8 mouse cellular contexts compared by ENCODE assay signal in genomic region chr4:107828727-107829218, GRCm38 (mm10). TPM values are rescaled to one million over a fixed set of nuclear protein-coding genes. Genes with fewer than 3 reads are reported as not detected.
DNase-seq lines count a peak whose midpoint lies in the region; ATAC-seq and TF ChIP-seq lines count a peak whose summit lies in the region.

No protein-coding gene starts in this region.

- DNase-seq in layer of hippocampus, adult 2 months (ENCODE audit: low spot score in 2 of 2): peak; percentile 49 to 72
- DNase-seq in layer of hippocampus, adult 9-10 months (ENCODE audit: low spot score): no peak
- DNase-seq in embryonic facial prominence, embryonic 11.5 days (ENCODE audit: low spot score): peak; percentile 8
- peak; percentile 44 for DNase-seq in hindbrain, embryonic 14.5 days (ENCODE audit: low spot score)
- DNase-seq in ovary, postnatal 14 days (ENCODE audit: low spot score): no peak
- DNase-seq in heart, adult 8-10 months (ENCODE audit: low spot score): no peak
- no peak for DNase-seq in lung, adult 2 months

- no peak overlapping the region for H3K4me2 ChIP-seq in embryonic facial prominence, embryonic 11.5 days (ENCODE audit: low read depth, low read length)
- peak overlapping the region; percentile 13 for H3K4me2 ChIP-seq in hindbrain, embryonic 14.5 days (replicated peaks)
- peak overlapping the region; percentile 29; the same call in 1 of the 2 replicates for H3K4me2 ChIP-seq in midbrain, embryonic 16.5 days (ENCODE audit: low read length)

- no peaks in the 10 kb centered on the region for H3K9me3 ChIP-seq in embryonic facial prominence, embryonic 11.5 days (replicated peaks; ENCODE audit: control insufficient read depth, low read length)
- H3K9me3 ChIP-seq in hindbrain, embryonic 14.5 days (ENCODE audit: control insufficient read depth, low read length): no peaks in the 10 kb centered on the region
- H3K9me3 ChIP-seq in midbrain, embryonic 16.5 days (replicated peaks; ENCODE audit: control insufficient read depth, low read length, poor library complexity, severe bottlenecking): no peaks in the 10 kb centered on the region

- H3K36me3 ChIP-seq in embryonic facial prominence, embryonic 11.5 days (replicated peaks; ENCODE audit: control insufficient read depth, insufficient read depth, low read depth, low read length): no peaks in the 10 kb centered on the region
- H3K36me3 ChIP-seq in hindbrain, embryonic 14.5 days (replicated peaks; ENCODE audit: control insufficient read depth, insufficient read depth): no peaks in the 10 kb centered on the region
- H3K36me3 ChIP-seq in midbrain, embryonic 16.5 days (ENCODE audit: control insufficient read depth, insufficient read depth, low read length): no peaks in the 10 kb centered on the region

- TF ChIP-seq POLR2A in lung, adult 2 months (IDR thresholded peaks at IDR 0.05; ENCODE audit: borderline replicate concordance, extremely low read depth, low read depth, low read length): no peak

- peak overlapping the region; percentile 79 for H3K27ac ChIP-seq in layer of hippocampus, adult 2 months
- H3K27ac ChIP-seq in embryonic facial prominence, embryonic 11.5 days (replicated peaks; ENCODE audit: low read depth, low read length): no peak overlapping the region
- peak overlapping the region; percentile 56 for H3K27ac ChIP-seq in hindbrain, embryonic 14.5 days
- peak overlapping the region; percentile 79 for H3K27ac ChIP-seq in midbrain, embryonic 16.5 days (ENCODE audit: low read length)

- no peak for TF ChIP-seq CTCF in layer of hippocampus, adult 2 months (conservative IDR thresholded peaks at IDR 0.05)
- no peak for TF ChIP-seq CTCF in lung, adult 2 months (IDR thresholded peaks at IDR 0.05; ENCODE audit: insufficient read depth, low read length)

- WGBS in embryonic facial prominence, embryonic 11.5 days: 33% methylated on average over 10 of the region's 10 CpGs
- WGBS in hindbrain, embryonic 14.5 days: 7% methylated on average over 10 of the region's 10 CpGs
- WGBS in midbrain, embryonic 16.5 days: 11% methylated on average over 10 of the region's 10 CpGs
- 35% methylated on average over 10 of the region's 10 CpGs for WGBS in lung, adult 2 months

- H3K4me3 ChIP-seq in layer of hippocampus, adult 2 months: no peak overlapping the region
- H3K4me3 ChIP-seq in embryonic facial prominence, embryonic 11.5 days (ENCODE audit: low read depth, low read length): no peak overlapping the region
- no peak overlapping the region for H3K4me3 ChIP-seq in hindbrain, embryonic 14.5 days (replicated peaks; ENCODE audit: low read length)
- H3K4me3 ChIP-seq in midbrain, embryonic 16.5 days (ENCODE audit: low read depth, low read length): no peak overlapping the region
- H3K4me3 ChIP-seq in lung, adult 2 months (replicated peaks; ENCODE audit: extremely low read depth, low read depth, low read length): no peak overlapping the region

- ATAC-seq in embryonic facial prominence, embryonic 11.5 days (replicated peaks; ENCODE audit: insufficient number of reproducible peaks, low FRiP score, low TSS enrichment, low read depth): peak; percentile 34; the same call in 1 of the 2 replicates
- peak; percentile 73 for ATAC-seq in hindbrain, embryonic 14.5 days (ENCODE audit: low FRiP score)
- peak; percentile 62 for ATAC-seq in midbrain, embryonic 16.5 days

- H3K27me3 ChIP-seq in embryonic facial prominence, embryonic 11.5 days (ENCODE audit: control insufficient read depth, insufficient read depth, low read length): no peaks in the 10 kb centered on the region
- no peaks in the 10 kb centered on the region for H3K27me3 ChIP-seq in hindbrain, embryonic 14.5 days (ENCODE audit: control insufficient read depth, insufficient read depth, low read length)
- H3K27me3 ChIP-seq in midbrain, embryonic 16.5 days (ENCODE audit: control insufficient read depth, insufficient read depth, low read depth, low read length): no peaks in the 10 kb centered on the region

- 0 out of 2 replicates have a peak, but pooled peaks cover 2% of the 10 kb centered on the region for H3K4me1 ChIP-seq in embryonic facial prominence, embryonic 11.5 days (ENCODE audit: control insufficient read depth, insufficient read depth, low read length)
- H3K4me1 ChIP-seq in hindbrain, embryonic 14.5 days (replicated peaks; ENCODE audit: control insufficient read depth, insufficient read depth, low read length): peaks cover 91% of the 10 kb centered on the region
- H3K4me1 ChIP-seq in midbrain, embryonic 16.5 days (ENCODE audit: control insufficient read depth, insufficient read depth, low read length): peaks cover 89% of the 10 kb centered on the region
- no peaks in the 10 kb centered on the region for H3K4me1 ChIP-seq in lung, adult 2 months (ENCODE audit: control insufficient read depth, insufficient read depth, low read length)

- no peak overlapping the region for H3K9ac ChIP-seq in embryonic facial prominence, embryonic 11.5 days (replicated peaks; ENCODE audit: low read length)
- H3K9ac ChIP-seq in hindbrain, embryonic 14.5 days: peak overlapping the region; percentile 46
- peak overlapping the region; percentile 51 for H3K9ac ChIP-seq in midbrain, embryonic 16.5 days (ENCODE audit: low read depth, low read length)

RNA-seq across cellular contexts. Expression of gene Lrp8, which starts 26.7 kb away (rescaled TPM):
- total RNA-seq in layer of hippocampus, adult 2 months (2021): 10 to 100 TPM; 84.3 to 98.5 TPM
- 4.5 and 5.0 TPM in 2 replicates for polyA plus RNA-seq in embryonic facial prominence, embryonic 11.5 days (2014; fragmentation: Nextera tagmentation; extraction: Ambion mirVana)
- 62.2 and 69.5 TPM in 2 replicates for polyA plus RNA-seq in hindbrain, embryonic 14.5 days (2014; fragmentation: Nextera tagmentation; extraction: Ambion mirVana)
- 44.4 and 56.0 TPM in 2 replicates for polyA plus RNA-seq in midbrain, embryonic 16.5 days (2015; fragmentation: Nextera tagmentation; extraction: Ambion mirVana)
- total RNA-seq in heart, adult 8-10 months (2022): 1 to 10 TPM in 2 of 4 experiments, under 1 TPM in 2; 0.41 to 1.3 (median 1.1) TPM
- polyA plus RNA-seq in lung, adult 2 months (2012; rRNA removed): 2.2 and 2.8 TPM in 2 replicates

RNA-seq across cellular contexts. Expression of gene Magoh, which starts 50.8 kb away (rescaled TPM):
- 10 to 100 TPM; 35.4 to 40.0 TPM for total RNA-seq in layer of hippocampus, adult 2 months (2021)
- polyA plus RNA-seq in embryonic facial prominence, embryonic 11.5 days (2014; fragmentation: Nextera tagmentation; extraction: Ambion mirVana): 272 and 292 TPM in 2 replicates
- polyA plus RNA-seq in hindbrain, embryonic 14.5 days (2014; fragmentation: Nextera tagmentation; extraction: Ambion mirVana): 109 and 115 TPM in 2 replicates
- polyA plus RNA-seq in midbrain, embryonic 16.5 days (2015; fragmentation: Nextera tagmentation; extraction: Ambion mirVana): 103 and 108 TPM in 2 replicates
- 10 to 100 TPM; 39.3 to 42.4 (median 41.4) TPM for total RNA-seq in heart, adult 8-10 months (2022)
- 22.3 and 39.3 TPM in 2 replicates for polyA plus RNA-seq in lung, adult 2 months (2012; rRNA removed)

Comparison
In these comparisons a context has a peak if more than half of its experiments do, and no peak if none do; other contexts are left out.
1. DNase-seq: peak in layer of hippocampus, adult 2 months (2 of 2), embryonic facial prominence, embryonic 11.5 days (single experiment) and hindbrain, embryonic 14.5 days (single experiment); none in layer of hippocampus, adult 9-10 months (single experiment), ovary, postnatal 14 days (single experiment), heart, adult 8-10 months (single experiment) and lung, adult 2 months (single experiment).
2. Peak in every context shown above with its lines, with median percentiles within 50 percentile points of each other: ATAC-seq.